Mouse (Mus musculus) forebrain, embryonic 15.5 days (tissue): ENCODE results near the gene Fuca2. TPM values are rescaled to one million over a fixed set of nuclear protein-coding genes. Genes with fewer than 3 reads are reported as not detected.

Experiments
- polyA plus RNA-seq: library from polyadenylated mRNA; unstranded; fragments of >200 nt; fragmentation: Nextera tagmentation; extraction: Ambion mirVana; gene quantifications from 2 replicates; pipeline ENCODE4 v1.2.1, GENCODE M21; 2015

Fuca2 gene
- polyA plus RNA-seq, 1 experiment from 2014 or later: 21.8 TPM

Other genes starting within 250 kb of the Fuca2 start
- gene Phactr2, start 25.1 kb upstream of the Fuca2 start, polyA plus RNA-seq: 8.4 TPM in 2 replicates
- gene Adat2, start 53.4 kb downstream of the Fuca2 start, polyA plus RNA-seq: 2.0 and 2.2 TPM in 2 replicates
- gene Pex3, start 53.6 kb downstream of the Fuca2 start, polyA plus RNA-seq: 29.3 and 30.7 TPM in 2 replicates